Mouse (Mus musculus) myocyte (in vitro differentiated cells): ENCODE data around the gene Hmmr. TPM values are rescaled to one million over a fixed set of nuclear protein-coding genes. Genes with fewer than 3 reads are reported as not detected.
"Not testable (repeated sequence)": the region's sequence is repeated elsewhere in the genome, so short reads cannot be mapped to it uniquely, and the experiment has no call there.

Experiments used
- H3K27me3 ChIP-seq: one replicate; pipeline ENCODE4 v1.6.1; 2011; ENCODE audit not compliant: control insufficient read depth, insufficient read depth, insufficient read length
- H3K36me3 ChIP-seq: one replicate; pipeline ENCODE4 v1.6.1; 2011; ENCODE audit not compliant: control insufficient read depth, insufficient read depth
- H3K4me2 ChIP-seq: one replicate; pipeline ENCODE4 v1.6.1; 2011; ENCODE audit warnings: low read depth, control low read depth
- H3K4me3 ChIP-seq: one replicate; pipeline ENCODE4 v1.5.1; 2011; ENCODE audit warnings: mild to moderate bottlenecking, control low read depth, moderate library complexity
- H3K79me2 ChIP-seq: one replicate; pipeline ENCODE4 v1.6.1; 2011; ENCODE audit not compliant: control insufficient read depth, insufficient read depth
- H3ac ChIP-seq: one replicate; pipeline ENCODE4 v1.6.1; 2011; ENCODE audit not compliant: control insufficient read depth, insufficient read length
- E2F4 ChIP-seq: IDR thresholded peaks from one replicate; pipeline ENCODE4 v1.6.1; 2011; ENCODE audit warnings: mild to moderate bottlenecking, control low read depth, moderate library complexity; ENCODE audit not compliant: insufficient read depth
- MAX ChIP-seq: IDR thresholded peaks from one replicate; pipeline ENCODE4 v1.6.1; 2011; ENCODE audit warnings: low read depth, mild to moderate bottlenecking, control low read depth
- MYOD1 ChIP-seq, 3 experiments: IDR thresholded peaks; one replicate each; pipeline ENCODE4 v1.6.1; 2011; ENCODE audit warnings: control low read depth in 2 of 3, low read depth in 2 of 3, mild to moderate bottlenecking in 2 of 3, moderate library complexity in 1 of 3; ENCODE audit not compliant: insufficient read length in 2 of 3, control insufficient read depth in 1 of 3
- MYOG ChIP-seq, 3 experiments: IDR thresholded peaks; one replicate each; pipeline ENCODE4 v1.6.1; 2011; ENCODE audit warnings: control low read depth in 2 of 3, low read depth in 2 of 3, mild to moderate bottlenecking in 2 of 3; ENCODE audit not compliant: insufficient read length in 2 of 3, control insufficient read depth in 1 of 3, insufficient read depth in 1 of 3
- POLR2A ChIP-seq: IDR thresholded peaks from one replicate; pipeline ENCODE4 v1.6.1; 2011; ENCODE audit warnings: low read depth, mild to moderate bottlenecking, control low read depth, moderate library complexity; ENCODE audit not compliant: insufficient read length
- POLR2AphosphoS2 ChIP-seq: IDR thresholded peaks from one replicate; pipeline ENCODE4 v1.6.1; 2011; ENCODE audit warnings: low read depth, control low read depth; ENCODE audit not compliant: insufficient read length
- REST ChIP-seq: IDR thresholded peaks from one replicate; pipeline ENCODE4 v1.6.1; 2011; ENCODE audit warnings: mild to moderate bottlenecking, control low read depth, moderate library complexity; ENCODE audit not compliant: insufficient read depth, insufficient read length
- SRF ChIP-seq: IDR thresholded peaks from one replicate; pipeline ENCODE4 v1.6.1; 2011; ENCODE audit warnings: low read depth; ENCODE audit not compliant: control insufficient read depth, insufficient read length
- TCF12 ChIP-seq: IDR thresholded peaks from one replicate; pipeline ENCODE4 v1.6.1; 2011; ENCODE audit warnings: mild to moderate bottlenecking, control low read depth; ENCODE audit not compliant: poor library complexity, insufficient read depth, severe bottlenecking
- TCF3 ChIP-seq: IDR thresholded peaks from one replicate; pipeline ENCODE4 v1.6.1; 2011; ENCODE audit warnings: low read depth, control low read depth; ENCODE audit not compliant: insufficient read length
- USF1 ChIP-seq: IDR thresholded peaks from one replicate; pipeline ENCODE4 v1.6.1; 2011; ENCODE audit warnings: low read depth, mild to moderate bottlenecking, control low read depth, moderate library complexity
- polyA plus RNA-seq: library from polyadenylated mRNA; unstranded; fragments of >200 nt; fragmentation: generic; extraction: Trizol; gene quantifications from one replicate; pipeline ENCODE4 v1.2.1, GENCODE M21; 2012; ENCODE audit warnings: missing spikeins

Gene Hmmr
- polyA plus RNA-seq, 1 experiment, result 8.4 TPM

GRCm38 (mm10) chr11:40713858-40714257, 19.4 kb downstream of the Hmmr start:
- Histone ChIP-seq H3K79me2 (no peaks in the 10 kb centered on the region), H3ac (no peak overlapping the region), H3K27me3 (no peaks in the 10 kb centered on the region), H3K4me2 (no peak overlapping the region), H3K4me3 (no peak overlapping the region), H3K36me3 (peaks cover 60% of the 10 kb centered on the region)
- no peak for TF ChIP-seq MYOD1 (IDR thresholded peaks at IDR 0.05; ENCODE audit: control insufficient read depth in 1 of 3, insufficient read length in 2 of 3, low read depth in 2 of 3)
- TF ChIP-seq SRF, result no peak
- TF ChIP-seq TCF12, result no peak

- not testable (repeated sequence) for H3K4me3 ChIP-seq, H3K4me2 ChIP-seq, H3K27me3 ChIP-seq, H3ac ChIP-seq, H3K79me2 ChIP-seq
- peaks cover 44% of the 10 kb centered on the region for H3K36me3 ChIP-seq
Observed at GRCm38 (mm10) chr11:40709899-40710298, 23.3 kb downstream of the Hmmr start.

- H3K36me3 ChIP-seq, result peaks cover 3% of the 10 kb centered on the region
- H3K4me3 ChIP-seq, result peak within 1 kb of the TSS; percentile 35
- H3K4me2 ChIP-seq, result peak within 1 kb of the TSS; percentile 100
- no peaks in the 10 kb centered on the region for H3K27me3 ChIP-seq
- TF ChIP-seq REST (no peak), POLR2A (no peak), MAX (no peak), TCF12 (no peak)
- peaks cover 21% of the 10 kb centered on the region for H3K79me2 ChIP-seq
- no peak within 1 kb of the TSS for H3ac ChIP-seq
Observed at GRCm38 (mm10) chr11:40695103-40695502, 38.1 kb downstream of the Hmmr start, which contains the start of gene Mat2b. Gene Mat2b (minus strand): TSS chr11:40695203.

- peaks cover 27% of the 10 kb centered on the region for H3K79me2 ChIP-seq
- peak overlapping the region; percentile 100 for H3K4me2 ChIP-seq
- H3ac ChIP-seq, result no peak overlapping the region
- H3K4me3 ChIP-seq, result peak overlapping the region; percentile 35
- no peaks in the 10 kb centered on the region for H3K27me3 ChIP-seq
- no peak for TF ChIP-seq TCF12
- TF ChIP-seq MYOG (IDR thresholded peaks at IDR 0.05; ENCODE audit: control insufficient read depth in 1 of 3, insufficient read depth in 1 of 3, insufficient read length in 2 of 3, low read depth in 2 of 3), result no peak
- no peak for TF ChIP-seq TCF3
- no peak for TF ChIP-seq E2F4
- no peak for TF ChIP-seq POLR2AphosphoS2
- no peak for TF ChIP-seq MYOD1 (IDR thresholded peaks at IDR 0.05; ENCODE audit: control insufficient read depth in 1 of 3, insufficient read length in 2 of 3, low read depth in 2 of 3)
- no peak for TF ChIP-seq MAX
- peak; percentile 20 for TF ChIP-seq POLR2A
- no peak for TF ChIP-seq USF1
- no peaks in the 10 kb centered on the region for H3K36me3 ChIP-seq
Observed at GRCm38 (mm10) chr11:40694311-40695087, 38.7 kb downstream of the Hmmr start.

GRCm38 (mm10) chr11:40693366-40693951, 39.8 kb downstream of the Hmmr start:
- H3K79me2 ChIP-seq, result peaks cover 38% of the 10 kb centered on the region
- peak overlapping the region; percentile 35 for H3K4me3 ChIP-seq
- no peaks in the 10 kb centered on the region for H3K36me3 ChIP-seq
- H3K4me2 ChIP-seq, result peak overlapping the region; percentile 100
- no peaks in the 10 kb centered on the region for H3K27me3 ChIP-seq
- TF ChIP-seq REST (no peak), POLR2A (peak; percentile 27), MAX (no peak), MYOG (IDR thresholded peaks at IDR 0.05; ENCODE audit: control insufficient read depth in 1 of 3, insufficient read depth in 1 of 3, insufficient read length in 2 of 3, low read depth in 2 of 3) (no peak), USF1 (peak; percentile 10)
- H3ac ChIP-seq, result no peak overlapping the region
